Mouse (Mus musculus) testis, adult 2 months (tissue): Measurements from ENCODE around the gene Tubb5. TPM values are rescaled to one million over a fixed set of nuclear protein-coding genes. Genes with fewer than 3 reads are reported as not detected.

Experiments used
- H3K27ac ChIP-seq: fragments of 200-500 bp; 2 replicates; pipeline ENCODE4 v1.5.1; 2012; ENCODE audit warnings: low read depth, low read length; ENCODE audit not compliant: control insufficient read depth, insufficient read depth
- H3K27me3 ChIP-seq: fragments of 200-500 bp; 2 replicates; pipeline ENCODE4 v1.6.1; 2012; ENCODE audit warnings: mild to moderate bottlenecking, low read length, moderate library complexity; ENCODE audit not compliant: control insufficient read depth, insufficient read depth
- H3K36me3 ChIP-seq: fragments of 200-500 bp; 2 replicates; pipeline ENCODE4 v1.6.1; 2012; ENCODE audit warnings: mild to moderate bottlenecking, low read length; ENCODE audit not compliant: control insufficient read depth, insufficient read depth
- H3K4me1 ChIP-seq: fragments of 200-500 bp; 2 replicates; pipeline ENCODE4 v1.6.1; 2012; ENCODE audit warnings: low read length; ENCODE audit not compliant: control insufficient read depth, insufficient read depth
- H3K4me3 ChIP-seq: fragments of 200-500 bp; 2 replicates; pipeline ENCODE4 v1.5.1; 2012; ENCODE audit warnings: low read depth, mild to moderate bottlenecking, low read length, moderate library complexity, mixed read lengths; ENCODE audit not compliant: control insufficient read depth
- CTCF ChIP-seq: fragments of 200-500 bp; IDR thresholded peaks from 2 replicates; pipeline ENCODE4 v1.5.1; 2012; ENCODE audit warnings: low read depth, mild to moderate bottlenecking, inconsistent platforms, low read length, moderate library complexity; ENCODE audit not compliant: control insufficient read depth, insufficient read depth, insufficient replicate concordance
- POLR2A ChIP-seq: fragments of 200-500 bp; IDR thresholded peaks from 2 replicates; pipeline ENCODE4 v1.6.1; 2012; ENCODE audit warnings: low read depth, mild to moderate bottlenecking, inconsistent platforms, low read length, moderate library complexity; ENCODE audit not compliant: control insufficient read depth
- polyA plus RNA-seq: library from polyadenylated mRNA; depleted of rRNA; stranded (reverse); fragments of >200 nt; gene quantifications from 2 replicates; pipeline ENCODE4 v1.2.3, GENCODE M21; 2012

Gene Tubb5
- polyA plus RNA-seq, 1 experiment = 59.4 TPM

DNA sequence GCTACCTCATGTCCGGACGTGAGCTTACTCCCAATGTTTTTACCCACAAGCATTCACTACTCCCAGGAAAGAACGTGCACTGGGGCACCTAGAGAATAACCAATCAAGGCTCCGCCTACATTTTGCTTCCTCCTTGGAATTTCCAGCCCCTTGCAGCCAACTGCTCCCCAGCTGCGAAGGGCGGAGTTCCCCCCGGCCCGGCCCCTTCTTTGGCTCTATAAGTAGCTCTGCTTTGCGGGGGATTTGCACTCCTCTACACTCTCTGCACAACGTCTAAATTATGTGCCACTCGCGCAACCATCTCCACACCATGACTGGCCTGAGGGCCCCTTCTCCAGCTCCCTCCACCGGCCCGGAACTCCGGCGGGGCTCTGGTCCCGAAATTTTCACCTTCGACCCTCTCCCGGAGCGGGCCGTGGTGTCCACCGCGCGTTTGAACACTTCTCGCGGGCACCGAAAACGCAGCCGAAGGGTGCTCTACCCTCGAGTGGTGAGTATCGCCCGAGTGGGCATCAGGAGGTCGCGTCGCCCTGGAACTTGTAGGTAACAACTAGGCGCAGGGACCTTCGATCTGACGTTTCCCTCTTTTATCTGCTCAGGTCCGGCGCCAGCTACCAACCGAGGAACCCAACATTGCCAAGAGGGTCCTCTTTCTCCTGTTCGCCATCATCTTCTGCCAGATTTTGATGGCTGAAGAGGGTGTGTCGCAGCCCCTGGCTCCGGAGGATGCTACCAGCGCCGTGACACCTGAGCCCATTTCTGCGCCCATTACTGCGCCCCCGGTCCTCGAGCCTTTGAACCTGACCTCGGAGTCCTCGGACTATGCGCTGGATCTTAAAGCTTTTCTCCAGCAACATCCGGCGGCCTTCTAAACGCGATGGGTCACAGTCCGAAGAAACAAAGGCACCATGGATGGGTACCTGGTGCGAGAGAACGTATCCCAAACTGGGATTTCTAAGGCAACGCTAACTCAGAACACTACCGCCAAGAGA lies 16.4 kb downstream of the Tubb5 start, which contains the start of gene Ier3:
Ier3 (plus strand) TSS at position 246 of the 992 bp plus-strand sequence.
- TF ChIP-seq POLR2A (peak; percentile 70), CTCF (no peak)
- Histone ChIP-seq H3K27ac (peak within 1 kb of the TSS; percentile 40; the same call in 1 of the 2 replicates), H3K27me3 (no peaks in the 10 kb centered on the region), H3K36me3 (no peaks in the 10 kb centered on the region), H3K4me1 (peaks cover 29% of the 10 kb centered on the region), H3K4me3 (peak within 1 kb of the TSS; percentile 59)

DNA sequence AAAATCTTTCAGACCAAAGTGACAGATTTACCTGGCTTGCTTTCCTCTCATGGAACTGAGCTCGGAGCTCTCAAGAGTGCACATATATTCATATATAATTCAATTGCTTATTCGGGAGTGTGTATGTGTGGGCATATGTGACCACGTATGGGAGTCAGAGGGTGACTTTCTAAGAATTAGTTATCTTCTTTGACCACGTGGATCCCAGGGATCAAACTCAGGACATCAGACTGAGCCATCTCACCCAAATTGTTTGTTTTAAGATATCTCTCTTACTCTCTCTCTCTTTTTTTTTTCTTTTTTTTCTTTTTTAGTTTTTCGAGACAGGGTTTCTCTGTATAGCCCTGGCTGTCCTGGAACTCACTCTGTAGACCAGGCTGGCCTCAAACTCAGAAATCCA lies 18.0 kb downstream of the Tubb5 start:
- Histone ChIP-seq H3K27ac (no peak overlapping the region), H3K36me3 (no peaks in the 10 kb centered on the region), H3K27me3 (no peaks in the 10 kb centered on the region), H3K4me3 (no peak overlapping the region), H3K4me1 (peaks cover 29% of the 10 kb centered on the region)
- TF ChIP-seq POLR2A (no peak), CTCF (no peak)

DNA sequence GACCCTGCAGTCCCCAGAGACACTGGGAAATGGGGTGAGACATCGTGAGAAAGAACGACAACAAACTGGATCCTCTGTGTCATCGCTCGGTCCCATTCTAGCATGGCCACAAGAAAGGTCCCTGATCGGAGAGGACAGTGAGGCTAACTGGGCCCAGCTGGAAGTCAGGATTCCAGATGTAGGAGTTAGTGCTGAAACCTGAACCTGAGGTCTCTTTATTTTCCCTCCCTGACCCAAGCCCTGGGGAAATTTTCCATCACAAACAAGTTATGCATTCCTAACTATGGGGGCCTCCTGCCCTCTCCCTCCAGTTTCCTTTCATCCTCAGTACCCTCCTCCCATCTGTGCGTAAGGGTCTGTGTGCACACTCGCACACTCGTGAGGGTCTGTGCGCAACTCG lies 20.9 kb downstream of the Tubb5 start:
- Histone ChIP-seq H3K4me1 (peaks cover 15% of the 10 kb centered on the region), H3K27ac (no peak overlapping the region), H3K36me3 (no peaks in the 10 kb centered on the region), H3K4me3 (no peak overlapping the region), H3K27me3 (no peaks in the 10 kb centered on the region)
- TF ChIP-seq POLR2A = no peak
- no peak for TF ChIP-seq CTCF

DNA sequence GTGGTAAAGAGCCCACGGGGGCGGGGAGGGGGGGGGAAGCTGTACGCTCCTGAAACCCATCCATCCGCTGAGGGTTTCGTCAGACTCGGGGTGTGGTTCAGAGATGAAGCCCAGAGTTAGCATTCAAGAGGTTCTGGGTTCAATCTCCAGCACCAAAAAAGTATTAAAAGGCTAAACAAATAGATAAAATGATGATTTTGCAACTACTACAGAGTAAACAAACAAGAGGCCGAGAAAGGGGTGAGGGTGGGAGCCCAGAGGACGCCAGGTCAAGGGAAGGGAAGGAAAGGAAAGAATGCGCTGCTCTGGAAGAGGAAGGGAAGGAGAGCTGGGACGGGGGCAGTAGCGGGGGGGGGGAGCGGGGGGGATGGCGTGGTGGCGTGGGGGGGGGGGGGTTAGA lies 21.4 kb downstream of the Tubb5 start:
- Histone ChIP-seq H3K4me3 (no peak overlapping the region), H3K4me1 (peaks cover 10% of the 10 kb centered on the region), H3K36me3 (no peaks in the 10 kb centered on the region), H3K27ac (no peak overlapping the region), H3K27me3 (no peaks in the 10 kb centered on the region)
- TF ChIP-seq CTCF = no peak
- no peak for TF ChIP-seq POLR2A

DNA sequence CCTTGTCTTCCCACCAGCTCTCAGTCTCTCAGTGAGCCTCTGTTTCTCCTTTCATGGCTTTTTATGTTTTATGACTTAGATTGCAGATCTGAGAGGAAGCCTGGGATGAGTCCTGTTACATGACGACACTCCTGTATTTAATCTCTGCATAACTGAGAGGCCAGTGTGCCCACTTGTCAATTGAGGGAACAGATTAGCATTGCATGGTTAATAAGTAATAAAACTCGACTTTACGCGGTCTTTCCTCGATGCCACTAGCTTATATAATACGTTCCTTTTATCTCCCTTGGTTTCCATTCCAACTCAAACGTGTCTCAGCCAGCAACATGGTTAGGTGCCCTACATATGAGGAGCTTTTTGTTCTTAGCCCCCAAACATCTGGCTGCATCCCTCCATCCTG lies 22.3 kb downstream of the Tubb5 start:
- H3K4me1 ChIP-seq = peaks cover 4% of the 10 kb centered on the region
- no peak overlapping the region for H3K27ac ChIP-seq
- H3K27me3 ChIP-seq = no peaks in the 10 kb centered on the region
- no peak for TF ChIP-seq CTCF
- no peak for TF ChIP-seq POLR2A
- H3K4me3 ChIP-seq = no peak overlapping the region
- no peaks in the 10 kb centered on the region for H3K36me3 ChIP-seq

DNA sequence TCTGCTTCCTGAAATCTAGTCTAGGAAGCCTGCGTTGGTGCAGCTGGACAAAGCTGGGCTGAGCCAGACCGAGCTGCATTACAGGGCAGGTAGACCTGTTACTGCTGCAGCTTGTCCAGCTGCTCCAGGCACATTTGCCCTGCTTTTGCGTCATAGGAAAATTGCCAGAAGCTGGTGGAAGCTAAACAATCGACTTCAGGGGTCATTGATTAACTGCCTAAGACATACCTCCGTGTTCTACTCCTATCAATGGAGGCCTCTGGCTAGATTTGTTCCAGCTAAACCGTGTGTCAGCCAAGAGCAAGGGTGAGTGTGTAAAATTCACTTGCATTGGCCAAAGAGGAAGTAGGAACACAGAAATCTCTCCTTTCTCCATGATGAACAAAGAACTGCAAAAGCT lies 23.4 kb downstream of the Tubb5 start:
- peaks cover 4% of the 10 kb centered on the region for H3K4me1 ChIP-seq
- H3K27me3 ChIP-seq = no peaks in the 10 kb centered on the region
- no peak overlapping the region for H3K4me3 ChIP-seq
- TF ChIP-seq CTCF = no peak
- no peak for TF ChIP-seq POLR2A
- no peak overlapping the region; the same call in 1 of the 2 replicates for H3K27ac ChIP-seq
- H3K36me3 ChIP-seq = no peaks in the 10 kb centered on the region

DNA sequence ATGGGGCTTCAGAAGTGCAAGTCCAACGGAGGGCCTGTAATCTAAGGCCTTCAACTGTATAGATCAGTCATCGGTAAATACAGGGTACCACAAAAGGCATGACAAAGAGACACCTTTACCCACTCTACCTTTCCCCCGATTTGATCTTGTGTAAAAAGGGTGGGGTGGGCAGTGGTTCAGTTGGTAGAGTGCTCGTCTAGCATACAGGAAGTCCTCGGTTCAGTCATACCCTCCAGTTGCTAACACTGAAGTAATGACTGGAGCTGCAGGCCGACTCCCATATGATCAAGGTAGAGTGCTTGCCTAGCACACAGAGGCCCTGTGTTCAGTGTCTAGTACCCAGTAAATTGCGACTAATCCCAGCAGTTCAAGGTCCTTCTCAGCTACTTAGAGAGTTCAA lies 24.5 kb downstream of the Tubb5 start:
- Histone ChIP-seq H3K27ac (no peak overlapping the region), H3K27me3 (no peaks in the 10 kb centered on the region), H3K4me3 (no peak overlapping the region), H3K36me3 (no peaks in the 10 kb centered on the region), H3K4me1 (peaks cover 4% of the 10 kb centered on the region)
- TF ChIP-seq CTCF (no peak), POLR2A (no peak)
